ENCODE assay signal across 18 mouse cellular contexts in the genomic region with DNA sequence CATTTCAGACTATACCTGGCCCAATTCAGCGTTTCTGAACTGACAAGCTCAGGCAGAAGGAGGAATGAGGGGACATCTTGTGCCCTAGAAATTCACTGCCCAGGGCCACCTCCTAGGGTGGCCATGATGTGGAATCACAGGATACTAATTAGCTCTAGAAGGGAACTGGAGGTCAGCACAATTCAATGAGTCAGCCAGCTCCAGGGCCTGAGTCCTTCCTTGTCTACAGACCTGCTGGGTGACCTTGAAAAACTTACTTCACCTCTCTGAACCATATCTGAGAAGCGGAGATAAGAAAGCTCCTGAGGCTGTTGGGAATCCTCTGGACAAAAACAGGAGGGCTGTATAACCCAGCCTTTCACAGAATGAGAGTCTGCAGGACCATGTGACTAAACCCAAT.
"Had no signal": no experiment of that assay in that cellular context is flagged by ENCODE, and none has a peak within 500 bp of the region (broad histone marks: within the 10 kb centered on the region; RNA-seq: fewer than 3 reads in every experiment).

No protein-coding gene starts in this region.

- H3K4me3 ChIP-seq: left cerebral cortex, adult 2 months; midbrain, embryonic 12.5 days; midbrain, embryonic 15.5 days; neural tube, embryonic 12.5 days; neural tube, embryonic 15.5 days; stomach, embryonic 15.5 days had no signal

- H3K4me2 ChIP-seq: lung, embryonic 14.5 days; midbrain, embryonic 12.5 days; midbrain, embryonic 15.5 days; neural tube, embryonic 12.5 days; neural tube, embryonic 15.5 days; stomach, embryonic 15.5 days had no signal

- H3K27ac ChIP-seq: left cerebral cortex, adult 2 months; liver, embryonic 14.5 days; macrophage; midbrain, embryonic 12.5 days; midbrain, embryonic 15.5 days; neural tube, embryonic 12.5 days; neural tube, embryonic 15.5 days; stomach, embryonic 15.5 days had no signal

- H3K9ac ChIP-seq: liver, embryonic 14.5 days; liver, postnatal 0 days; lung, embryonic 14.5 days; midbrain, embryonic 12.5 days; midbrain, embryonic 15.5 days; neural tube, embryonic 12.5 days; neural tube, embryonic 15.5 days; stomach, embryonic 15.5 days had no signal

- H3K27me3 ChIP-seq: midbrain, embryonic 12.5 days; midbrain, embryonic 15.5 days; neural tube, embryonic 12.5 days; neural tube, embryonic 15.5 days; stomach, embryonic 15.5 days had no signal

- H3K36me3 ChIP-seq: midbrain, embryonic 12.5 days; midbrain, embryonic 15.5 days; neural tube, embryonic 12.5 days; neural tube, embryonic 15.5 days; stomach, embryonic 15.5 days had no signal

- DNase-seq: kidney, postnatal 10 days; kidney, postnatal 36 days; layer of hippocampus, postnatal 36 days; liver, postnatal 0 days; lung, embryonic 14.5 days; right cerebral cortex, adult 18-20 months; right cerebral cortex, postnatal 14 days; spleen, adult 18-20 months; thymus, postnatal 25 days had no signal

- H3K9me3 ChIP-seq: midbrain, embryonic 12.5 days; midbrain, embryonic 15.5 days; neural tube, embryonic 15.5 days; stomach, embryonic 15.5 days had no signal

- ATAC-seq: liver, postnatal 0 days; lung, postnatal 0 days; midbrain, embryonic 15.5 days had no signal

- H3K4me1 ChIP-seq: stomach, embryonic 15.5 days had no signal
